Mouse (Mus musculus): ENCODE results near the gene Slc7a11.

Gene Slc7a11

GRCm38 (mm10) chr3:50405915-50406314 lies 37.5 kb downstream of the Slc7a11 start:
- in situ Hi-C loops (cut with MboI, MseI), result no loop called here

- in situ Hi-C loops (cut with MboI, MseI), result loop anchor here (25.0 kb wide), 1 partner anchor 524 kb away; no protein-coding TSS in a partner anchor
Observed at GRCm38 (mm10) chr3:50388786-50389185, 54.6 kb downstream of the Slc7a11 start.

- in situ Hi-C loops (cut with MboI, MseI), result loop anchor here (25.0 kb wide), 1 partner anchor 524 kb away; no protein-coding TSS in a partner anchor
Observed at GRCm38 (mm10) chr3:50388288-50388687, 55.1 kb downstream of the Slc7a11 start.

- in situ Hi-C loops (cut with MboI, MseI), result loop anchor here (25.0 kb wide), 1 partner anchor 525 kb away; no protein-coding TSS in a partner anchor
Observed at GRCm38 (mm10) chr3:50387280-50387679, 56.1 kb downstream of the Slc7a11 start.

- in situ Hi-C loops (cut with MboI, MseI), result loop anchor here (25.0 kb wide), 1 partner anchor 526 kb away; no protein-coding TSS in a partner anchor
Observed at GRCm38 (mm10) chr3:50386561-50387221, 56.7 kb downstream of the Slc7a11 start.

- in situ Hi-C loops (cut with MboI, MseI), result loop anchor here (25.0 kb wide), 1 partner anchor 526 kb away; no protein-coding TSS in a partner anchor
Observed at GRCm38 (mm10) chr3:50386066-50386465, 57.3 kb downstream of the Slc7a11 start.

- in situ Hi-C loops (cut with MboI, MseI), result loop anchor here (25.0 kb wide), 1 partner anchor 530 kb away; no protein-coding TSS in a partner anchor
Observed at GRCm38 (mm10) chr3:50382729-50383128, 60.7 kb downstream of the Slc7a11 start.

GRCm38 (mm10) chr3:50381861-50382693 lies 61.3 kb downstream of the Slc7a11 start:
- in situ Hi-C loops (cut with MboI, MseI), result loop anchor here (25.0 kb wide), 1 partner anchor 530 kb away; no protein-coding TSS in a partner anchor

GRCm38 (mm10) chr3:50381160-50381860 lies 62.1 kb downstream of the Slc7a11 start:
- in situ Hi-C loops (cut with MboI, MseI), result loop anchor here (25.0 kb wide), 1 partner anchor 531 kb away; no protein-coding TSS in a partner anchor

- in situ Hi-C loops (cut with MboI, MseI), result loop anchor here (25.0 kb wide), 1 partner anchor 532 kb away; no protein-coding TSS in a partner anchor
Observed at GRCm38 (mm10) chr3:50379942-50380341, 63.5 kb downstream of the Slc7a11 start.

GRCm38 (mm10) chr3:50375477-50375876 lies 67.9 kb downstream of the Slc7a11 start:
- in situ Hi-C loops (cut with MboI, MseI), result loop anchor here (25.0 kb wide), 1 partner anchor 537 kb away; no protein-coding TSS in a partner anchor

GRCm38 (mm10) chr3:50369791-50370190 lies 73.6 kb downstream of the Slc7a11 start:
- in situ Hi-C loops (cut with MboI, MseI), result no loop called here

GRCm38 (mm10) chr3:50367175-50367574 lies 76.2 kb downstream of the Slc7a11 start:
- in situ Hi-C loops (cut with MboI, MseI), result no loop called here

GRCm38 (mm10) chr3:50363659-50364058 lies 79.8 kb downstream of the Slc7a11 start:
- in situ Hi-C loops (cut with MboI, MseI), result no loop called here

- in situ Hi-C loops (cut with MboI, MseI), result no loop called here
Observed at GRCm38 (mm10) chr3:50347081-50347480, 96.3 kb downstream of the Slc7a11 start.

- in situ Hi-C loops (cut with MboI, MseI), result no loop called here
Observed at GRCm38 (mm10) chr3:50344411-50344810, 99.0 kb downstream of the Slc7a11 start.

GRCm38 (mm10) chr3:50324524-50324923 lies 118.9 kb downstream of the Slc7a11 start:
- in situ Hi-C loops (cut with MboI, MseI), result no loop called here

GRCm38 (mm10) chr3:50323881-50324280 lies 119.5 kb downstream of the Slc7a11 start:
- in situ Hi-C loops (cut with MboI, MseI), result no loop called here

- in situ Hi-C loops (cut with MboI, MseI), result no loop called here
Observed at GRCm38 (mm10) chr3:50320862-50321261, 122.6 kb downstream of the Slc7a11 start.

- in situ Hi-C loops (cut with MboI, MseI), result no loop called here
Observed at GRCm38 (mm10) chr3:50318074-50318473, 125.3 kb downstream of the Slc7a11 start.

- in situ Hi-C loops (cut with MboI, MseI), result no loop called here
Observed at GRCm38 (mm10) chr3:50313816-50314215, 129.6 kb downstream of the Slc7a11 start.
